Mouse (Mus musculus): ENCODE data around the gene Sytl1.

The Sytl1 gene

DNA sequence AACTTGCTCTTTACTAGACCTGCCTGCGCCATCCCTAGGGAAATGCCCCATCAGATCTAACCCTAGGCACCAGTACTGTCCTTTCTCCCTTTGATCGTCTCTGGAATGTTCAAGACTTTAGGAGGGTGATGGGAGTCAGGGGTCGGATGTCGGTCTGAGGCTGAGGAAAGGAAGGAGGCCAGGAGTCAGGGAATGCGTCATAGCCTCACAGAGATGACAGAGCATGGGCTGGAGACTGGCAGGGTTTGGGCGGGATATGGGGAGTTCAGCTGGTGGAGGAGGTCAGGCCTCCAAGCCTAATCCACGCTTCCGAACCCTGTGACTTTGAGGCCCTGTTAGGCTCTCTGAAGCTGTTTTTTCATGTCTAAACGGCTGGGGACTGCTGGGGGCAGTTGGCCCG, 49.3 kb downstream of the Sytl1 start:
- in situ Hi-C loops (cut with MboI, MseI) = loop anchor here (5.0 to 10.0 kb wide), 2 partner anchors 84 to 91 kb away; no protein-coding TSS in a partner anchor

DNA sequence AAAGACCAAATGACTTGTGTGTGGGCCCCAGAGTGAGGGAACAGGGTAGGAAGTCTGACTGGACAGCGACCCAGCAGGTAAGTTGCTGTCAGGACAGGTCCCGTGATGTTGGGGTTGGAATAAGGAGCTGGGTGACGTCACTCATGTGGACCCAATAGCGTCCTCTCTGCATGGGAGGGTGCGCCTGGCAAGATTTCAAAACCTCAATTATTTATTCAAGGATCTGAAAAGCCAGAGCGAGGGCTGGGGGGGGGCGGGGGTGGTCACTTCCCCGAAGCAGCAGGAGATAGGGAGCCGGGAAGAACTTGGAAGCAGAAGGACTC, 49.7 kb downstream of the Sytl1 start:
- in situ Hi-C loops (cut with MboI, MseI) = loop anchor here (5.0 to 10.0 kb wide), 2 partner anchors 84 to 92 kb away; no protein-coding TSS in a partner anchor

DNA sequence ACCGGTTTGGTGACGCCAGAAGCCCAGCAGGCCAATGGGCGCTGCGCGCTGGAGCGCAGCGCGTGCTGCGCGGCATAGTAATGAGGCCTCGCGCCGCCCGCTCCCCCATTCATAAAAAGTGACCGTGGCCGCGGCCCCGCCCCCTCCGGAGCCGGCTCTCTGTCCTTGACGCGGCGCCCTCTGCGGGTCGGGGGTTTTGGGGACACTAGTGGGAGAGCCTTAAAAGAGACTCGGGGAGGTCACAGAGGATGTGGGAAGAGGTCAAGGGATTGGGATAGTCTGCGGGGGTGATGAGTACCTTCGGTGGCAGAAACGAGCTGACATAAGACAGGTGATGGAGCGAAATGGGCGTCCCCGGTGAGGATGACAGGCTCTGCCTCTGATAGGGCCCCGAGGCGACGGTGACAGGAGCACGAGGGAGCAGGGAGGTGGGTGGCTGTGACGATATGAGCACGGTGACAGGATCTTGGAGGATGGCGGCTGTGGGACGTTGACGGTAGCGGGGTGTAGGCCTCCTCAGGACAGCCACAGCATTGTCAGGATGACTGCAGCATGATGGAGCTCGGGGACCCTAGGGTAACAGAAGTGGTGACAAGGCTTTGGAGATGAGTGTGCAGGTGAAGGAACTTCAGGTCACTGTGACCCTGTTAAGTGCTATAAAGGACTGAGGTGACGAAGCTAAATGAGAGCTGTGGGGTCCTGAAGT, 50.2 kb downstream of the Sytl1 start:
- in situ Hi-C loops (cut with MboI, MseI) = loop anchor here (5.0 to 10.0 kb wide), 2 partner anchors 85 to 92 kb away; no protein-coding TSS in a partner anchor

DNA sequence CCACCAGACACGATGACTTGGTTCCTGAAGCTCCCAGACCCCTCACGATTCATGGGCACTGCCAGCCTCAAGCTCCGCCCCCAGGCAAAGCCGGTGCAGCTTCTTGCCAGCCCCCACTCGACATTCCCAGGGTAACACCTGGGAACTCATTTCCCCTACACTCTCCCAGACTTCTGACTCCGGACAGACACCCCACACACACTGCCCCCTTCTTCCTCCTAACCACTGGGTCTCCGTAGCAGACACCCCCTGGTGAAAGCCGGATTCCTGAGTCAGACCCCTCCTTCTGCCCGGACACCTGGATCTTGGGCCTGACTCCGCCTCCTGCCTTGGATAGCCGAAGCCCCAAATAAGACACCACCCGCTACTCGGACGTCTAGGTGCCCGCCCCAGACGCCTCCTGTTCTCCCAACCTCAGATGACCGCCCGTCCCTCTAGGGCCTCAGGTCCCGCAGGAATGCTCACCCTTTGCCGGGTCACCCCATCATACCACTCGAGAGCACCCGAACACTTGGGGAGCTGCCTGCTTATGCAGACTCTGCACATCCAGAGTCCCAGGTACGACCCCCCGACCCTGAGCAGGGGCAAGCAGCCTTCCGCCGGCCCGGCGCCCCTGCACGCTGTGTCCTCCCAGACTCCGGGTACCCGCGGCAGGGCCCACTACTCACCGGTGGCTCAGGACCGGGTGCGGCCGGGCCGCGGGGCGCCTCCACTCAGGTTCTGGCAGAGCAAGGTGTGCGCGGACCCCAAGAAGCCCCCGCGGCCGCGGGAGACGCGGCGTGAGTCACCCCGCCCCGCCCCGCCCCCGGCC, 51.0 kb downstream of the Sytl1 start, which contains the start of the genes Cd164l2 and Gpr3:
TSS of gene Cd164l2 (plus strand) at position 381 of the 811 bp plus-strand sequence.
TSS of gene Gpr3 (minus strand) at position 786 of the 811 bp plus-strand sequence.
- in situ Hi-C loops (cut with MboI, MseI) = loop anchor here (5.0 to 10.0 kb wide), 2 partner anchors 85 to 93 kb away; no protein-coding TSS in a partner anchor

DNA sequence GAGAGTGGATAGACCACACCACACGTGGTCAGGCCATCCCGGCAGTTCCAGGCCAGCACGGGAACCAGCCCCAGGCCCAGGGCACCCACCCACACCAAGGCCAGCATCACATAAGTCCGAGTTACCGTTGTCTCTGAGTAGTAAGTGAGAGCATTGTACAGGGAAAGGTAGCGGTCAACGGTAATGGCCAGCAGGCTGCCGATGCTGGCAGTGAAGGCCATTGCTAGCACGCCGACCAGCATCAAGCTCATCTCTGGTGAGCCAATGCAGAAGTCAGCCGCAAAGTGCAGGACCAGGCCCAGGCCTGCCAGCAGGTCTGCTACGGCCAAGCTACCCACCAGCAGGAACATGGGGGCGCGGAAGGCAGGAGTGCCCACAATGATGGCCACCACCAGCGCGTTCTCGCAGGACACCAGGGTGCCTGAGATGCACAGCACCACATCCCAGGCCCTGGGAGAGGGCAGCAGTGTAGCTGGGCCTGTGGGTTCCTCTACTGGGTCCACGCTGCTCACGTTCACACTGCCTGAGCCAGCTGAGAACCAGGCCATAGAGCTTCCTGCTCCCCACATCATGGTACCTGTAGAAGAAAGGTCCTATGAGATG, 52.0 kb downstream of the Sytl1 start:
- in situ Hi-C loops (cut with MboI, MseI) = loop anchor here (5.0 to 10.0 kb wide), 2 partner anchors 86 to 94 kb away; no protein-coding TSS in a partner anchor

DNA sequence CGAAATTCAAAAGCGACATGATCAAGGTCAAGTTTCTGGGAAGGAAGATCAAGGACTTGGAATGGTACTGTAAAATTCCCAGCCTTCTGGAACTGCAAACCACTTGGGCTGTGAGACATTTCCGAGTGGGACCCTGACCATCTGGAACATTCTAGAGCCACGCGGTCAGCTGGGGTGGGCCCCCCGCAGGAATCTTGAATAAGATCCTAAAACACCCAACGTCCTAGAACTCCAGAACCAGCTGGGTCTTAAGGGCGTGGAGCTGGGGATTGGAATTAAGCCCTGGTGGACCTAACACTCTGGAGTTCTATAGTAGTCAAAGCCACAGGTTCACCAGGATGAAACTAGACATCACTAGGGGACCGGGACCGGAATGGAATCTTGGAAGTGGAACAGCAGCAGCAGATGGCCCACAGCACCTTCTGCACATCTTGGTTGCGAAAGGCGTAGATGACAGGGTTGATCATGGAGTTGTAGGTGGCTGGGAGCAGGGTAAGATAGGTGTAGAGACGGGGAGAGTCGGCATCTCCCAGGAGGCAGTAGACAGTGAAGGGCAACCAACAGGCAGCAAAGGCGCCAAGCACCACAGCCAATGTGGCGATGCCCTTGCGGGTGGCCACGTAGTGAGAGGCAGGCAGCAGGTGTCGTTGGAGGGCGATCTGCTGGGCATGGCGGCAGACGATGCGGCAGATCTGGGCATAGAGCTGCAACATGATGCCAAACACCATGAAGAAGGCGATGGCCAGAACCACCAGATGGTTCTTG, 52.7 kb downstream of the Sytl1 start:
- in situ Hi-C loops (cut with MboI, MseI) = loop anchor here (5.0 to 10.0 kb wide), 2 partner anchors 87 to 95 kb away; no protein-coding TSS in a partner anchor

DNA sequence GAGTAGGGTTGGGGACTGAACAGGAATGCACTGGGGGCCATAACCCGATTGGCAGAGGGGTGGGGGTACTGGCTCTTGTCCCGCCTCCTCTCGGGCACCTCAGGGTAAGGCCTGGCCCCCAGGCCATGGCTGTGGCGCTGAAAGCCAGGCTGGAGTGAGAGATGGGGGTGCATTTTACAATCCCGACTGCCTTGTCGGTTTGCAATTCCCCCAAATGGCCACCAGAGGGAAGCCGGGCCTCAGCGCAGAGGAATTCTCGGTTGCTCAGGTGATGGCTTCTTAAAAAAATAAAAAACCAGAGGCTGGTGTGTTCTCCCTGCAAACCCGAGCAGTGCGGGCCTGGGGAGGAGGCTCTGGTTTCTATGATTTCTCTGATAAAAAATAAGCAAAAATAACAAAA, 53.5 kb downstream of the Sytl1 start:
- in situ Hi-C loops (cut with MboI, MseI) = no loop called here

DNA sequence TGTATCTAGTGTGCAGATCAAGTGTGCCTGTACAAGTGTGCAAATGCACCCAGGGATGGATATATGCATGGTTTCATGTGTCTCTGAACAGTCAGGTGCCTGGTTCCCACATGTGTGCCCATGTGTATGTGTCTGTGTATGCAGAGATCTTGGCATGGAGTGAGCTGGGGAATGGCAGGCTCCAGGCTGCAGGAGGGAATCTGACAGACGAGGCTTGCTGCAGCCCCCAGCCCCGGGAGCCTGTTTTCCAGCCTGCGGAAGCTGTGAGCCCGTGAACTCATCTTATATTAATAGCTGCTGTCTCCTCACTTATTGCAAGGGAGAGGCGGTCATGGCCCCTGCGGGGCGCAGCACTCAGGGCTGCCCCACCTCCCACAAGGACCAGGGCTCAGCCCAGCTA, 58.5 kb downstream of the Sytl1 start:
- in situ Hi-C loops (cut with MboI, MseI) = no loop called here

DNA sequence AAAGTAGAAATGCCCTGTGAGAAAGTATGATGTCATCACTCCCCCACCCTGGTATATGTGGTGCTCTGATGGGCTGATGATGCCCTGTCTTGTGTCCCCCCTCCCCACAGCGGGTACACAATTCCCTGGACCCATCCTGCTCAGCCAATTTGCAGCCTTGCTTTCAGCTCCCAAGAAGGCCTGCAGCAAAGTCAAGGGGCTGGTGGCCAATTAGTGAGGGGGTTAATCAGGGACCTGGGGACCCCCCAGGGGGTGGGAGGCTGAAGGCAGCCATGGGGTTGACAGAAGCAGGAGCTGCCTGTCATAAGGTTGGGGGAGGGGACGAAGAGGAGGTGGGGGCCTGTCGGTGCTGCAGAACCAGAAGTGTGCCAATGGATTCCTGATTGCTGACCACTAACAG, 59.3 kb downstream of the Sytl1 start:
- in situ Hi-C loops (cut with MboI, MseI) = no loop called here

All from T-helper 17 cell (primary cell).